Mouse (Mus musculus) cortical plate, adult 2 months (tissue): ENCODE data around the gene Gcn1l1.

ENCODE experiments used
- CTCF ChIP-seq: fragments of 200-500 bp; IDR thresholded peaks from 2 replicates; pipeline ENCODE4 v1.5.1; 2011; ENCODE audit warnings: mild to moderate bottlenecking, control low read depth, low read length; ENCODE audit not compliant: insufficient read depth; ENCODE audit errors: extremely low read depth
- POLR2A ChIP-seq: fragments of 200-500 bp; IDR thresholded peaks from 2 replicates; pipeline ENCODE4 v1.6.1; 2011; ENCODE audit warnings: mild to moderate bottlenecking, low read length, control low read depth; ENCODE audit not compliant: insufficient read depth; ENCODE audit errors: extremely low read depth

DNA sequence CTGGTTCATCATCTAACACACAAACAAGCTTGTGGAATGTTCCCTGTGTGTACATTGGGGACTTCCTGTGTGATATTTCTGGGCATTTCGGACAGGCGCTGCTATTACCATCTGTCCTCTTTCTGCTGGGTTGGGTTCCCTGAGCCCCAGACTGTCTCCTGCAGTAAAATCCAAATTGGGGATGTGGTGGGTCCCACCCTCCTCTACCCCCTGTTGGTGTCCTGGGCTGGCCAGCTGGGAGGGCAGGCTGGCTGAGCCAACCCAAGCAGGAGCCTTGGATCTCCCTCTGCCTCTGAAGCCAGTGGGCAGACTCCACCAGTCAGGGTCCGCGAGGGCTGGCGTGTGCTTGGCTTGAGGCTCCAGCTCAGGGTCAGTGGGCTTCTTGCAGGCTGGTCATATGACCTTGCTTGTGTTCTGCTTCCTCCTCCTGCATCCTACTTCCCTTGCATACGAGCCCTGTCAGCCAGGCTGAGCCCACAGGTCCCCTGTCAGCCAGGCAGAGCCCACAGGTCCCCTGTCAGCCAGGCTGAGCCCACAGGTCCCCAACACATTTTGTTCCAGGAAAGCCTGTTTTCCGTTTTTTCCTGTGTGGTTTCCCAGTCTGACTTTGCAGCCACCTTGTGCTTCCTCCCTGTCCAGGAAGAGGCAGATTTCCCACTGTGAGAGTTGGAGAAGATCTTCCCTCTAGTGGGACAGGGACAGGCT lies 35.2 kb upstream of the Gcn1l1 start:
- TF ChIP-seq CTCF (no peak), POLR2A (no peak)
